Mouse (Mus musculus) adrenal gland, adult 2 months (tissue): ENCODE measurements around the gene Gm10024. TPM values are rescaled to one million over a fixed set of nuclear protein-coding genes. Genes with fewer than 3 reads are reported as not detected.
A peak's percentile ranks its signal among the peaks of the same experiment; 100 is the strongest.
"Not testable (repeated sequence)": the region's sequence is repeated elsewhere in the genome, so short reads cannot be mapped to it uniquely, and the experiment has no call there.

Source experiments
- DNase-seq: peaks from one replicate; pipeline ENCODE4 v3.0.0; 2021
- long read RNA-seq: library from polyadenylated mRNA; stranded (forward); transcript quantifications from one replicate; pipeline ENCODE4 v2.0.0, GENCODE M21; 2021
- polyA plus RNA-seq: library from polyadenylated mRNA; depleted of rRNA; stranded (reverse); fragments of >200 nt; gene quantifications from 2 replicates; pipeline ENCODE4 v1.2.3, GENCODE M21; 2012; rRNA removed
- total RNA-seq, 2 experiments: library from RNA; stranded (reverse); gene quantifications; 2 replicates each; pipeline ENCODE4 v1.2.3; 2021

Gm10024 gene
- not detected for total RNA-seq
- not detected in 2 replicates for polyA plus RNA-seq
- long read RNA-seq: 0 reads

DNA sequence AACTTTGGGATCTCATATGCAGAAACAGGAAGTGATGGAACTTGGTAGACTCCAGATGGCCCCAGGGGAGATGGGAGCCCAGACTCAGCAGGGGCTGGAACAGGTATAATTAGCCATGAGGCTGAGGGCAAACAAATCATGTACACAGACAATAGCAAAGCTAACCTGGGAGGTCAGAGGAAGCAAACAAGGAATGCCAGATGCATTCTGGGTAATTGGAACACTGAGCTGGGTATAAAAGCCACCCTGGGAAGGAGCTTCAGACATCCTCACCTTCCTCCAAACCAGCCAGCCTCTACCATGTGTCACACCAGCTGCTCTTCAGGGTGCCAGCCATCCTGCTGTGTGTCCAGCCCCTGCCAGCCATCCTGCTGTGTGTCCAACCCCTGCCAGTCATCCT, at the start of gene Gm10024:
Gene Gm10024 (plus strand): TSS at position 301 of the 400 bp plus-strand sequence.
- not testable (repeated sequence) for DNase-seq

DNA sequence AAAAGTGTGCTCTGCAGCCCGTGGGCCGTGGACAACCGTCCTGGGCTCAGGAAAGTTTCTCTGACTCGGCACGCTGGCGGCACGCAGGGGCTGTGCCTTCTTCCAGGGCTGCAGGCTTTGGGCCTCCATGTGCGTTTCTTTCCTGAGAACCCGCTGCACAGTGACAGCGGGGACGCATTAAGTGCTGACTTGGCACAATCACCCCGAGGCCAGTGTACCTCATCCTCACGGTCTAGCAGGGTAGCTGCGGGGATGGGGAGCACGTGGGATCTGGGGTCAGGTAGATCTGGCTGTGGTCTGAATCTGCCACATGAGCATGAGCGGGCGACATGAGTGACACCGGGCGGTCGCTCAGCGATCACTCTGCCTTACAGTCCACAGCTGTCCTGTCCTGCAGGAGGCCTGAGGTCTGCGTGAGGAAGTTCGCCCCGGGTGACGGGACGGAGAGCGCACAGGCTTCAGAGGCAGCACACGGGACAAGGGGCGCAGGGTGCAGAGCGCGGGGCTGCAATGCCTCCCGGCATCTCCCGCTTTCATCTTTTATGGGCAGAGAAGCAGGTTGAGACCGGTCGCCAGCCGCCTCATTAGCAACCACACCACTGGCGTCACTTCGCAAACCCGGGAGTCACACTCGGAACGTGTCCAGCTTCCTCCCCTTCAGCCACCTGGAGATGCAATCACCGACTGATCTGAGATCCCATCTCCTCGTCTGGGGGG, 47.1 kb upstream of the Gm10024 start:
- DNase-seq: no peak

- DNase-seq: no peak
Measured at GRCm38 (mm10) chr10:77666342-77666741, 44.9 kb upstream of the Gm10024 start.

DNA sequence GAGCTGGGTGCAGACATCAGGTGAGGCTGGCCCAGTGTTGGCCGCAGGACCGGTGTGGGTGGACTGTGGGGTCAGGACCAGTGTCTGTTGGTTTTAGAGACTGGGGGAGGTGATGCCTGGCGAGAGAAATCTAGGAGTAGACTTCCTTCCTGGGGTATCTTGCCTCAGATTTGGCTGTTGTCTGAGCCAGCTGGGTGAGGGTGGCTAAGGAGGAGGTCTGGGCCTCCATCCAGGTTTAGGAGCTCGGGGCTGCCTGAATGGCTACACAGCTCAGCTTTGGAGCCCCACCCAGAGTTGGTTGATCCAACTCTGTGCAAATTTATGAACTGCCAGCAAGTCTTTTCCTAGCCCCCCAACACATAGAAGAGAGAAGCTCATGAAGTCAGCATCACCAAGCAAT, 43.9 kb upstream of the Gm10024 start:
- no peak for DNase-seq

DNA sequence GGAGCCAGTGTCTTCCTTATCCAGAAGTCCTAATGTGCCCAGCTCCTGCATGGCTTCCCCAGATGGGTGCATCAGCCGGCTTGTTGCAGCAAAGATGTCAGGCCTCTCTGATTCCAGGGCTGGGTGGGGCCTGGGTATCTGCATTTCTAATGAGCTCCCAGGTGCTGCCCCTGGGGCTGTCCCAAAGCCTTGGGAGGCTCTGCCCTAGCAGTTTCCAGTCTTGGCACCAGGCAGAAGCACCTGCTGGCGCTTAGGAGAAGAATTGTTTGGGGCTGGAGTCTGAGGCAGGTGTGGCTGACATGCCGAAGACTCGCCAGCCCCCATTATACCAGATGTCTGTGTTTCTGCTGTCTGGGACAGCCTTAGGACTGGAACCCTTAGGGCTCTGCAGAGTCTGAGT, 40.5 kb upstream of the Gm10024 start:
- no peak for DNase-seq

GRCm38 (mm10) chr10:77671519-77671918, 39.7 kb upstream of the Gm10024 start:
- no peak for DNase-seq

DNA sequence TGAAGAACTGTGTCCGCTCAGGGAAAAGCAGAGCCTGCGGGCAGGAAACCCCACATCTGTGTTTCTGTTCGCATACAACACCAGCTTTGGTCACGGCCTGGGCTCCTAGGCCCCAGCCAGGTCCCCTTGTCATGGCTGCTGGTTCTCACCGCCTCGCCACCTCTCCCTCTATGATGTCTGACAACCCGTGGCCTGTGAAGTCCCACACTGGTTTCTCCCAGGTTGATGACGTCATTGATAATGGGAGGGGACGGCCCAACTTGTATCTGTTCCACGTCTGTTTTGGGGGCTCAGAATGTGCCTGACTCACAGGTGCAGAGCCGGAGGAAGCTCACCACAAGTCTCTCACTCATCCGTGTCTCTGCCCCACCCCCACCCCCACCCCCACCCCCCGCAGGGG, 37.5 kb upstream of the Gm10024 start:
- DNase-seq: no peak

DNA sequence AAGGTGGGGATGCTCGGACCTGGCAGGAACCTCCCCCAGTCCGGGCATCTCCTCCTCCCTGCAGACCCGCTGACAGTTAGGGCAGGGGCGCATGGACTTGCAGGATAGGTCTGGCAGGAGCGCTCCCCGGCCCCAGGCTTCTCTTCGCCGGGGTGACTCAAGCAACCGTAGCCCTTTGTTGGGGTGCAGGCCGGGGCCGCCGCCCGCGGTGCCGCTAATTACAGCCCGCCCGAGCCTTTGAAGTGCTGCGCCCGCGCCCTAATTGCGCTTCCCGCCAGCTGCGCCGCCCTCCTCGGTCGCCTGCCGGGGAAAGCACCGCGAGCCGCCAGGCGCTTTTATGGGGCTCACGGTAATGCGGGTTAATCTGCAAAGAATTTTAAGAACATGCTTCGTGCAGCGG, 33.7 kb upstream of the Gm10024 start:
- no peak for DNase-seq

DNA sequence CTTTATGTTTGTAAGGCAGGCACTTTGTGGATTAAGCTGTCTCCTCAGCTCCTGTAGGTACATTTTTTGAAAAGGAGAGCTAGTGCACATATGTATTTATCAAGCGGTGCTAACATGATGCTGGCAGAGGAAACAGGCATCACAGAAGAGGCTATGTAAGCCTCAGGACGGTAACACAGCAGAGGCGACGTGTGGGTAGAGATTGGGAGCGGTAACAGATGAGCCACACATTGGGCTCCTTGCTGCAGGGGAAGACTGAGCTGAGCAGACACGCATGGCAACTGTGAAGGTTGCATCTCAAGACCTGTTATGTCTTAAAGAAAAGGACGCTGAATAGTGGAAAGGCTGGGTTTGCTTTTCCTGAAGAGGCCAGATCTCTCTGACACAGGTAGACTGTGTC, 28.3 kb upstream of the Gm10024 start:
- DNase-seq: no peak

DNA sequence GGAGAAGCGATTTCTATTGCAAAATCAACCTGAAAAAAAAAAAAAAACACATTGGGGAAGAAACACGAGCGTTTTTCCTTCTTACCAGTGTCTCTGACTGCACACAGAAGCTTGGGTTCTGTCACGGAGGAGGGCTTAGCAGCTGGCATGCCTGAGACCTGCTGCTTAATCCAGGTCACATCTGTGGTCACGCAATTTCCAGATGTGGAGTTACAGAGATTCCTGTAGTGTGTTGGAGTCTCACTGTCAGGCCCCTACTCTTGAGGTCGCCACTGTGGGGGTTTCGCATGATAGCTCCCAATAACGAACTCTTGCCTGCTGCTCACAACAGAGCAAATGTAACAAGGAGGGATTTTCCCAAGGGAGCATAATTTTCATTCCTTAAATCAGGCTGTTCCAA, 27.1 kb upstream of the Gm10024 start:
- no peak for DNase-seq

GRCm38 (mm10) chr10:77685895-77686664, 25.2 kb upstream of the Gm10024 start, which contains the start of gene Tspear:
TSS of gene Tspear (plus strand) at chr10:77686569.
- peak; percentile 23 for DNase-seq

DNA sequence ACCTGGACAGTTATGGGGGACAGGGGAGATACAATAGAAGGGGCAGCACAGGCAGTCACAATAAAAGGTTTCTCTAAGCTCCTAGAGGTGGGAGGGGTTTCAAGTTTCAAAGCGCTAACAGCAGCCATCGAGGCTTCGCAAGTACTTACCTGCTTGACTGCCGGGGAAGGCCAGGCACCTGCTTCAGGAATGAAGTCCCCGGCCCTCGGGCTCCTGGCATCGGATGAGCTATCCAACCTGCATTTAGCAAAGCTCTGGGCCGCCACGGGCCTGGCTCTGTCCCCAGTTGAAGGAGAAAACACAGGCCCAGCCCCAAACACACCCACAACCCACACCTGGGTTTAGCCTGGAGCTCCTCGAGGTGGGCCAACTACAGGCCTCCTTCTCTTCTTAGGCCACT, 24.2 kb upstream of the Gm10024 start:
- no peak for DNase-seq

- not testable (repeated sequence) for DNase-seq
Measured at GRCm38 (mm10) chr10:77690356-77690807, 20.9 kb upstream of the Gm10024 start, which contains the start of gene Gm19402. TSS of gene Gm19402 (minus strand) at chr10:77690757.

DNA sequence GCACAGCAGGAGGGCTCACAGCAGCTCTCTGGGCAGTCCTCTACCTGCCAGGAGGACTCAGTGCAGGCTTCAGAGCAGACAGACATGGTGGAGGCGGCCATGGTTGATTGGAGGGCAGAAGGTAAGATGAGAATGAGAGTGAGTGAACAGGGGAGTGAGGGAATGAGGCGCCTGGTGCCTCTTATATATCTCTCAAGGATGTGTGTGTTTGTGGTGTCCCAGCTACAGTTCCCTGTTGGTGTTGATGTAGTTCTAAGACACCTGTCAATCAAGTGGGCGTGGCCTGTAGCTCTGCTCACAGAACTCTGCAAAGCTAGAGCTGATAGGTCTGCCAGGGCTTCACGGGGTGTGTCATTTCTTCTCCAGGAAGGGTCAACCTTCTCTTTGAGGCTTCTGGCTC, 14.1 kb upstream of the Gm10024 start, which contains the start of gene Gm9508:
Gene Gm9508 (minus strand): TSS at position 101 of the 400 bp plus-strand sequence.
- no peak for DNase-seq

DNA sequence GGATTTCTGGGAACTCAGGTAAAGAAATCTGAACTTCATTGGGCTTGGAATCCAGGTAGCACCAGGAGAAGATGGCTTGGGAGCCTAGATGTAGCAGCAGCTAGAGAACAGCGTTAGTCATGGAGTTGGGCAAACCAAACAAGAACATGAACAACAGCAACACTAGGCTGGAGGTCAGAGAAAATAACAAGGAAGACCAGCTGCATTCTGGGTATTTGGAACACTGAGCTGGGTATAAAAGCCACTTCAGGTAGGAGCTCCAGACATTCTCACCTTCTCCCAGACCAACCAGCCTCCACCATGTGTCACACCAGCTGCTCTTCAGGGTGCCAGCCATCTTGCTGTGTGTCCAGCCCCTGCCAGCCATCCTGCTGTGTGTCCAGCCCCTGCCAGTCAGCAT, 4.9 kb upstream of the Gm10024 start, which contains the start of gene Gm10272:
Gene Gm10272 (plus strand): TSS at position 301 of the 400 bp plus-strand sequence.
- DNase-seq: no peak

DNA sequence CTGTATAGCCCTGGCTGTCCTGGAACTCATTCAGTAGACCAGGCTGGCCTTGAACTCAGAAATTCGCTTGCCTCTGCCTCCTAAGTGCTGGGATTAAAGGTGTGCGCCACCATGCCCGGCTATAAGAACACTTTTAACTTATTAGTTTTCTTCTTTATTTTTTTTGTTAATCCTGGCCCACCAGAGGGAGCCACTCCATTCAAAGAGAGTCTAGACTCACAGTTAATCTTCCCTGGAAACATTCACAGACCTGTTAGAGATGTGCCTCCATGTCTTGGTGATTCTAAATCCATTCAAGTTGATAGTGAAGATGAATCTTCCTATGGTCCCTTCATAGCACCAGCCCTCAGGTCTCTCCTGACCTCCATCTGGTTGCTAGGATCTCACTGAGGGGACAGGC, 1.4 kb upstream of the Gm10024 start:
- no peak for DNase-seq

GRCm38 (mm10) chr10:77713734-77714133, 2.5 kb downstream of the Gm10024 start:
- DNase-seq: no peak

- DNase-seq: no peak
Measured at GRCm38 (mm10) chr10:77715507-77715906, 4.2 kb downstream of the Gm10024 start, which contains the start of gene Gm10142. TSS of gene Gm10142 (plus strand) at chr10:77715807.

GRCm38 (mm10) chr10:77720299-77720698, 9.0 kb downstream of the Gm10024 start, which contains the start of gene Krtap12-1:
TSS of gene Krtap12-1 (plus strand) at chr10:77720599.
- not testable (repeated sequence) for DNase-seq

- no peak for DNase-seq
Measured at GRCm38 (mm10) chr10:77724855-77725254, 13.6 kb downstream of the Gm10024 start.

GRCm38 (mm10) chr10:77726186-77726585, 14.9 kb downstream of the Gm10024 start, which contains the start of gene Gm10100:
TSS of gene Gm10100 (plus strand) at chr10:77726486.
- DNase-seq: no peak

- no peak for DNase-seq
Measured at GRCm38 (mm10) chr10:77728280-77728679, 17.0 kb downstream of the Gm10024 start.

DNA sequence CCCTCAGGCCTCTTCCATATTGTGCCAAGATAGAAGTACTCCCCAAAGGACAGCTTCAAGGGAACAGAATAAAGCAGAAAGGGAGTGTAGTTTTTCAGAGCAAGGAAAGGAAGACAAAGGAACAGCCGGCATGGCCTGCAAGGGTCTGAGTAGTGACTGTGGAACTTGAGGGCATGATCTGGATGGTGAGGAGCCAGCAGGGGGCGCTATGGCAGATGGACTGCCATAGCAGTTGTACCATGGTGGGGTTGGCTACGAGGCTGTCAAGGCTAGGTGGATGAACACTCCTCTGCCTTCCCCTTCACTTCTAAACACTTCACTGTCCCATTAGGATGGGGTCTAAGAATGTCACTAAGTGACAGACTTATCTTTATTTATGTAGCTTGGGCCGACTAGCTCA, 18.0 kb downstream of the Gm10024 start:
- no peak for DNase-seq
